Mouse (Mus musculus) stomach, embryonic 14.5 days (tissue): ENCODE data around the gene Trpc7. TPM values are rescaled to one million over a fixed set of nuclear protein-coding genes. Genes with fewer than 3 reads are reported as not detected.

Experiments used
- ATAC-seq: fragments of 200-750 bp; cut with Nextera tagmentation; 2 replicates; pipeline ENCODE4 v1.8.0; 2017; ENCODE audit warnings: low read depth, moderate TSS enrichment; ENCODE audit not compliant: insufficient number of reproducible peaks, insufficient read depth, low FRiP score
- H3K27ac ChIP-seq: fragments of 300-500 bp; sonication (generic); 2 replicates; pipeline ENCODE4 v1.5.1; 2014; ENCODE audit warnings: mild to moderate bottlenecking, low read length, moderate library complexity, mixed read lengths
- H3K27me3 ChIP-seq: fragments of 300-500 bp; sonication (generic); 2 replicates; pipeline ENCODE4 v1.6.1; 2014; ENCODE audit warnings: low read length, control low read depth, mixed read lengths; ENCODE audit not compliant: control insufficient read depth, insufficient read depth
- H3K36me3 ChIP-seq: fragments of 300-500 bp; sonication (generic); 2 replicates; pipeline ENCODE4 v1.6.1; 2014; ENCODE audit warnings: mild to moderate bottlenecking, control low read depth, low read length, moderate library complexity, mixed read lengths; ENCODE audit not compliant: control insufficient read depth, insufficient read depth
- H3K4me1 ChIP-seq: fragments of 300-500 bp; sonication (generic); 2 replicates; pipeline ENCODE4 v1.6.1; 2014; ENCODE audit warnings: low read length, control low read depth, mixed read lengths; ENCODE audit not compliant: control insufficient read depth, insufficient read depth
- H3K4me2 ChIP-seq: fragments of 300-500 bp; sonication (generic); replicated peaks from 2 replicates; pipeline ENCODE4 v1.6.1; 2014; ENCODE audit warnings: low read depth, low read length, control low read depth
- H3K4me3 ChIP-seq: fragments of 300-500 bp; sonication (generic); 2 replicates; pipeline ENCODE4 v1.5.1; 2014; ENCODE audit warnings: low read depth, low read length, control low read depth
- H3K9ac ChIP-seq: fragments of 300-500 bp; sonication (generic); replicated peaks from 2 replicates; pipeline ENCODE4 v1.6.1; 2014; ENCODE audit warnings: low read depth, mild to moderate bottlenecking, control low read depth, low read length, moderate library complexity, mixed read lengths
- H3K9me3 ChIP-seq: fragments of 300-500 bp; sonication (generic); 2 replicates; pipeline ENCODE4 v1.6.1; 2016; ENCODE audit warnings: low read depth, low read length, control low read depth; ENCODE audit not compliant: control insufficient read depth
- WGBS: fragments of 180-500 bp; shearing (Covaris S2); extraction: QIAGEN DNeasy Blood & Tissue Kit; methylation state at CpG from one replicate; pipeline ENCODE4 v1.1.7; 2014; 5-methylcytosine and 5-hydroxymethylcytosine counted together
- polyA plus RNA-seq: library from polyadenylated mRNA; unstranded; fragments of >200 nt; fragmentation: Nextera tagmentation; extraction: Ambion mirVana; gene quantifications from 2 replicates; pipeline ENCODE4 v1.2.1, GENCODE M21; 2014

The Trpc7 gene
- polyA plus RNA-seq, 1 experiment from 2014 or later: not detected

DNA sequence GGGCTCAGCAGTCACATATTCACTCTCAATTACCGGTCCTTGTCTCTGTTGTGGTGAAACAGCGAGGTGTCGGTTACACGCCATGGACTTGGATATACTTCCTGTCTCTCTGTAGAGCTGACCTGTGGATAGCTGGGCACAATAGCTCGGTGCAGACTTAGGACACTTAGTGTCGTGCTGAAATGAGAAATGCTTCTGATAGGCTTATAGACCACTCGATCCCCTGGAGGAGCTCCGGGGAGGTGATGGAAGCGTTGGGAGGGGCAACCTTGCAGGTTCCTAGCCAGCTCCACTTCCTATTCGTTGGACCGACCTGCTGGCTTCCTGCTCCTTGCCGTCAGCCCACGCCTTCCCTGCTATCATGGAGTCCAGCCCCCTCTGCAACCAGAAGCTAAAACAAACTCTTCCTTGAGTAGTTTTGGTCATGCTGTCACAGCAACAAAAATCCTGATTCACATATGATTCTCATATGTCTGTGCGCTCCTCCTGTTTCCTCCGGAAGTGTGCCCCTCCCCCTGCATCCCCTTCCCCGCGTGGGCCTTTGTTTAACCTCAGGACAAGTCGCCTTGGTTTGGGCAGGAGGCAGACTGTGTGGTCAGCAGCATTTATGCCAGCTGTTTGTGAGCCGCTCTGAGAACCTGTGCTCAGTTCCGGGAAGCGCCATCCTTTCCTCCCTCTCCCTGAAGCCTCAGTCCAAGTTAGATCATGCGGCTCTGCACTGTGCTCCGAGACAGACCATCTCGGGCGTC is 130.3 kb downstream of the Trpc7 start:
- Histone ChIP-seq H3K27me3 (no peaks in the 10 kb centered on the region), H3K36me3 (no peaks in the 10 kb centered on the region), H3K4me2 (peak overlapping the region; percentile 17), H3K9me3 (no peaks in the 10 kb centered on the region), H3K4me3 (no peak overlapping the region), H3K4me1 (peaks cover 9% of the 10 kb centered on the region; the same call in 1 of the 2 replicates), H3K9ac (no peak overlapping the region), H3K27ac (peak overlapping the region; percentile 33; the same call in 1 of the 2 replicates)
- ATAC-seq: no peak
- WGBS: 34% methylated on average over 25 of the region's 25 CpGs

DNA sequence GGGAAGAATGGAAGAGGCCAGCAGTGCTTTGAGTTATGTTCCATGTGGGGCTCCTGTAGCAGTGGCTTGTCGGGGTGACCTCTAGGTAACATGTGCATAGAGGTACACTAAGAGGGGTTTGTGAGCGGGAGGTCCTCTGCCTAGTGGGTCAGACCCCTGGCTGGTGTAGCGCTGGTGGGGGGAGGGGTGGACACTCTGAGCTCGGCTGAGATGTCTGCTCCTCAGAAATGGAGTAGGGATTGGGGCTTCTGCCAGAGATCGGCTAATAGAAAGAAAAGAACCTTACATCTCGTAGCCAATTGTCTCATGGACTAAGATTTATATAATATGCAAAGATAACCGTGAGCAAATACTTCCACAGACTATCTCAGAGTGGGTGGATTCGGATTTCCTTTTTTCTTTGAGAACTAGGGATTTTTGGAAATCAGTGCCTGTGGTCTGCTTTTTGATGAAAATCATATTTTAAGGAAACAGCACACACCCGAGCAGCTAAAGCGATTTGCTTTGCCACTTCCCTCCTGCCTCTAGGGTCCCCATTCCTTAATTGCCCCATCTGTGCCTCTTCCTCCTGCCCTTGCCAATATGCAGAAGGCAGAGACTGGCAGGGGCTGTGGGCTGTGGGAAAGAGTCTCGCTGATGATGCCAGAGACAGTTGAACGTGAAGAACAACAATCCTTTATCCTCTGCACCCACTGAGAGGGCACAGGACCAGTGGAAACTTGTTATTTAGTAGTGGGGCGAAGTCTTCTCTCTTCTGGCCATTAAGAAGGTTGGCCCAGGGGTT is 133.2 kb downstream of the Trpc7 start:
- Histone ChIP-seq H3K9ac (no peak overlapping the region), H3K4me1 (peaks cover 5% of the 10 kb centered on the region; the same call in 1 of the 2 replicates), H3K27ac (no peak overlapping the region), H3K4me3 (no peak overlapping the region), H3K9me3 (no peaks in the 10 kb centered on the region), H3K4me2 (no peak overlapping the region), H3K36me3 (no peaks in the 10 kb centered on the region), H3K27me3 (no peaks in the 10 kb centered on the region)
- WGBS: 30% methylated on average over 13 of the region's 13 CpGs
- no peak for ATAC-seq

DNA sequence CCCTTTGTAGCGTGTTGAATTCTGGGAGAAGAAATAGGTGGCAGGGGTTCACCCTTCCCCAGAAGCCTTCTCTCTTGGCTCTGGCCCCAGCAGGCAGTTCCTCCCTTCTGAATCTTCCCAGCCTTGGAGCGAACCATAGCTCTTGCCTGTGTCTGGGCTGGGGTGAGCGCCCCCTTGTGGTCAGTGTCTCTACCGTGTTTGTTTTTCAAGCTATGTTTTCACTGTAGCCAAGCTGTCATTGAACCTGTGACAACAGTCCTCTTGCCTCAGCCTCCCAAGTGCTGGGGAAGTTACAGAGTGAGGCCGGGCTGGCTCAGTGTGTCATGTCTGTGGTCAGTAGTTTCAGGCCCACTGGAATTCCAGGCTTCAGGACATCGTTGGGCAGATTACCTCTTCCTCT is 137.3 kb downstream of the Trpc7 start:
- ATAC-seq: no peak
- no peaks in the 10 kb centered on the region for H3K9me3 ChIP-seq
- H3K4me3 ChIP-seq: no peak overlapping the region
- peak overlapping the region; percentile 52; the same call in 1 of the 2 replicates for H3K27ac ChIP-seq
- WGBS: 30% methylated on average over 6 of the region's 6 CpGs
- H3K4me1 ChIP-seq: peaks cover 8% of the 10 kb centered on the region; the same call in 1 of the 2 replicates
- H3K27me3 ChIP-seq: 0 out of 2 replicates have a peak, but pooled peaks cover 6% of the 10 kb centered on the region
- H3K4me2 ChIP-seq: no peak overlapping the region
- no peaks in the 10 kb centered on the region for H3K36me3 ChIP-seq
- no peak overlapping the region for H3K9ac ChIP-seq

DNA sequence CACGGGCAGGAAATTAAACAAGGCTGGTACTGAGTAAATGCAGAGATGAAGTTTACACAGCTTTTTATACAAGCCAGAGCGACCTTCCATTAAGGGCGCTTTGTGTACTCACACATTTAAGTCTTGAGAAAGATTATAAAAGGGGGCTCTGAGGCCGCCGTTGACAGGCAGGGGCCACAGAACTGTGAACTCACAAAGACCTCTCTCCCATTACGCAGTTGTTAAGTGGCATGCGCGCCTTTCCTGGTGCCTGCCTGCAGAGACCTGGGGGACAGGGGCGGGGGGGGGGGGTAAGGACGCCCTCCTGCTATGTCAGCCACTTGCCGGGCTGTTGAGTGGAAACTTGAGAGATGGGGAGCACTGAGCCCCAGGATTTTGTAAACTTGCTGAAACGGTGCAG is 138.6 kb downstream of the Trpc7 start:
- Histone ChIP-seq H3K4me2 (peak overlapping the region; percentile 13; the same call in 1 of the 2 replicates), H3K9me3 (no peaks in the 10 kb centered on the region), H3K4me1 (peaks cover 21% of the 10 kb centered on the region; the same call in 1 of the 2 replicates), H3K27me3 (peaks cover 12% of the 10 kb centered on the region; the same call in 1 of the 2 replicates), H3K4me3 (no peak overlapping the region), H3K36me3 (no peaks in the 10 kb centered on the region), H3K27ac (peak overlapping the region; percentile 52; the same call in 1 of the 2 replicates), H3K9ac (no peak overlapping the region)
- 23% methylated on average over 12 of the region's 12 CpGs for WGBS
- peak; percentile 62 for ATAC-seq

DNA sequence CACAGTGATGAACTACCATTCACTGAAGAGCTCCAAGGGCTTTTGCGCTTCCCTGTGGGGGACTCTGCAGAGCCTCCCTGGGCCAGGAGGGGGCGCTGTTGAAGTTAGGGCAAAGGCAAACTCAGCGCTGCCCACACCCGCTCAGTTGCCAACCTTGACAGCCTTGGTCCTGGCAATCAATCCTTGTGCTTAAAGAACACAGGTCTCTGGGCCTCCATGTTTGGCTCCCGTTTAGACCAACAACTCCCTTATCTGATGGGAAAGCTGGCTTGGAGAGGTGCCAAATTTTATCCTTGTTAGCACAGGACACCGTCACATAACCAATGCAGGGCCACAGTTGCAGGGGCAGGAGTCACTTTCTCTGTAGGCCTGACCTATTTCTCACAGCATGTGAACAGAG is 139.9 kb downstream of the Trpc7 start:
- Histone ChIP-seq H3K4me1 (peaks cover 21% of the 10 kb centered on the region; the same call in 1 of the 2 replicates), H3K9me3 (no peaks in the 10 kb centered on the region), H3K27ac (peak overlapping the region; percentile 1; the same call in 1 of the 2 replicates), H3K9ac (no peak overlapping the region), H3K27me3 (peaks cover 12% of the 10 kb centered on the region; the same call in 1 of the 2 replicates), H3K36me3 (no peaks in the 10 kb centered on the region), H3K4me3 (no peak overlapping the region), H3K4me2 (no peak overlapping the region)
- peak; percentile 67; the same call in 1 of the 2 replicates for ATAC-seq
- WGBS: 55% methylated on average over 6 of the region's 6 CpGs

DNA sequence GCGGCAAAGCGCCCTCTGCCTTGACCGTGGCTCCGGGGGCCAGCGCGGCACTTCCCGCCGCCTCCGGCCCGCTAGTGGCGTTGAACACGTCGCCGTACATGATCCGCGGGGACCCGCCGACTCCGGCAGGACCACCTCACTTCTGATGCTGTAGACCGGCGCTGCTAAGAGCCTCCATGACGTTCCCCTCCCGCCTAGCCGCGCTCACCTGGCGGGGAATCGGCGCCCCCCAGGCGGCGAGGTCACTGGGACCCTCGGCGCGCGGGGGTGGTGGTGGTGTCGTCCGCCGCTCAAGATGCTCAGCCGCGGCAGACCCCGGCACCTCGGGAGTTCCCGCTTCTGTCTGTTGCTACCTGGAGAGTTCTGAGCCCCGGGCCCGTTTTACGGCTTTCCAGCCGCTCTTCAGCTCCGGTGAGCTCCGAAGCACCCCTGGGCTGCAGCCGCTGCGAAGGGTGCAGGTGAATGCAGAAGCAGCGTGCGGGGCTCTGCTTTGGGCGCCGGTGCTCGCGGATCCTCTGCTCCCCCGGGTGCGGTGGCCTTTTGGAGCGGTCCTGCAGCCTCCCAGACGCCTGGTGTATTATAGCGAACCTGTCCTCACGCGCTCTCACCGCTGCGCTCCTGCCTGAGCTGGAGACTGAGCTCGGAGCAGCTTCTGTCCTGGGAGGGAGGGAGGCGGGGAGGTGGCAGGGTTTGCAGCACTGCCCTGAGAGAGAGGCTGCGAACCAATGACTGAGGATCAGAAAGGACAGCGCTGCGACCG is 142.4 kb downstream of the Trpc7 start, which contains the start of gene Gm45623:
Gene Gm45623, minus strand, starts transcription at position 636 of the 760 bp plus-strand sequence.
- WGBS: 1% methylated on average over 69 of the region's 71 CpGs
- H3K27me3 ChIP-seq: peaks cover 12% of the 10 kb centered on the region; the same call in 1 of the 2 replicates
- ATAC-seq: no peak

GRCm38 (mm10) chr13:56752474-56753191 is 143.2 kb downstream of the Trpc7 start:
- 2% methylated on average over 41 of the region's 41 CpGs for WGBS
- H3K9ac ChIP-seq: peak overlapping the region; percentile 57
- peaks cover 12% of the 10 kb centered on the region; the same call in 1 of the 2 replicates for H3K27me3 ChIP-seq
- H3K36me3 ChIP-seq: no peaks in the 10 kb centered on the region
- no peaks in the 10 kb centered on the region for H3K9me3 ChIP-seq
- H3K4me3 ChIP-seq: peak overlapping the region; percentile 50
- 0 out of 2 replicates have a peak overlapping the region, but pooled peaks have one; percentile 3 for H3K27ac ChIP-seq
- no peak for ATAC-seq
- peaks cover 20% of the 10 kb centered on the region; the same call in 1 of the 2 replicates for H3K4me1 ChIP-seq
- peak overlapping the region; percentile 98 for H3K4me2 ChIP-seq

More for the DNA sequence above, 142.4 kb downstream of the Trpc7 start, which contains the start of gene Gm45623:
- Histone ChIP-seq H3K4me3 (peak within 1 kb of the TSS; percentile 50), H3K9ac (peak within 1 kb of the TSS; percentile 57), H3K36me3 (no peaks in the 10 kb centered on the region), H3K27ac (0 out of 2 replicates have a peak within 1 kb of the TSS, but pooled peaks have one; percentile 3), H3K4me1 (peaks cover 21% of the 10 kb centered on the region; the same call in 1 of the 2 replicates), H3K4me2 (peak within 1 kb of the TSS; percentile 98), H3K9me3 (no peaks in the 10 kb centered on the region)
